Mouse (Mus musculus) CH12.LX (cell line): ENCODE data around the gene Nol4l. TPM values are rescaled to one million over a fixed set of nuclear protein-coding genes. Genes with fewer than 3 reads are reported as not detected.

Experiments
- DNase-seq: peaks from one replicate; pipeline ENCODE4 v3.0.0-alpha.2; 2013; ENCODE audit errors: extremely low read depth
- H3K27ac ChIP-seq: 2 replicates; pipeline ENCODE4 v1.5.1; 2012; ENCODE audit warnings: low read depth, mild to moderate bottlenecking, control low read depth, moderate library complexity; ENCODE audit not compliant: insufficient read depth
- H3K27me3 ChIP-seq: replicated peaks from 2 replicates; pipeline ENCODE3; 2012; ENCODE audit warnings: inconsistent platforms
- H3K36me3 ChIP-seq, 2 experiments: replicated peaks in 1 of 2; 2 replicates each; pipeline versions ENCODE3 to v1.6.1; 2012; ENCODE audit warnings: inconsistent platforms in 1 of 2, low read length in 1 of 2, mild to moderate bottlenecking in 1 of 2, mixed read lengths in 1 of 2, moderate library complexity in 1 of 2; ENCODE audit not compliant: control insufficient read depth in 1 of 2, insufficient read depth in 1 of 2
- H3K4me1 ChIP-seq, 2 experiments: 2 replicates each; pipeline ENCODE4 v1.6.1; 2012; ENCODE audit warnings: inconsistent platforms in 1 of 2, moderate library complexity in 1 of 2; ENCODE audit not compliant: insufficient read depth in 2 of 2, control insufficient read depth in 1 of 2
- H3K4me2 ChIP-seq: 2 replicates; pipeline ENCODE4 v1.6.1; 2012; ENCODE audit warnings: low read depth, mild to moderate bottlenecking, control low read depth; ENCODE audit not compliant: poor library complexity, insufficient read depth, severe bottlenecking
- H3K4me3 ChIP-seq, 3 experiments: fragments of 150-350 bp in 1 of 3; sonication (generic) in 1 of 3; replicated peaks in 1 of 3; 2 replicates each; pipeline versions ENCODE3 to v1.5.1; 2011 to 2012; ENCODE audit warnings: low read depth in 2 of 3, low read length in 2 of 3, mild to moderate bottlenecking in 2 of 3, moderate library complexity in 2 of 3, control low read depth in 1 of 3, improper control_type of control experiment in 1 of 3, inconsistent platforms in 1 of 3, mixed read lengths in 1 of 3; ENCODE audit not compliant: poor library complexity in 1 of 3
- H3K79me2 ChIP-seq: replicated peaks from 2 replicates; pipeline ENCODE4 v1.6.1; 2012; ENCODE audit warnings: mild to moderate bottlenecking, moderate library complexity; ENCODE audit not compliant: control insufficient read depth, poor library complexity, insufficient read depth, severe bottlenecking; ENCODE audit errors: extremely low read depth
- H3K9ac ChIP-seq: 2 replicates; pipeline ENCODE4 v1.6.1; 2012; ENCODE audit warnings: low read depth, mild to moderate bottlenecking, control low read depth, moderate library complexity; ENCODE audit not compliant: insufficient read depth
- H3K9me3 ChIP-seq: replicated peaks from 2 replicates; pipeline ENCODE3; 2012; ENCODE audit warnings: low read length, inconsistent platforms, mixed read lengths
- BHLHE40 ChIP-seq: IDR thresholded peaks from 2 replicates; pipeline ENCODE4 v1.6.1; 2011; ENCODE audit warnings: mild to moderate bottlenecking, low read depth, low read length, improper control_type of control experiment
- CHD1 ChIP-seq: IDR thresholded peaks from 2 replicates; pipeline ENCODE4 v1.6.1; 2012; ENCODE audit warnings: low read depth, low read length, improper control_type of control experiment, inconsistent platforms
- CHD2 ChIP-seq: IDR thresholded peaks from 2 replicates; pipeline ENCODE4 v1.6.1; 2011; ENCODE audit warnings: low read length, improper control_type of control experiment
- E2F4 ChIP-seq: IDR thresholded peaks from 2 replicates; pipeline ENCODE4 v1.6.1; 2011; ENCODE audit warnings: low read depth, low read length, improper control_type of control experiment; ENCODE audit not compliant: insufficient replicate concordance
- GABPA ChIP-seq: IDR thresholded peaks from 2 replicates; pipeline ENCODE4 v1.6.1; 2012; ENCODE audit warnings: low read depth, low read length, improper control_type of control experiment, inconsistent platforms; ENCODE audit not compliant: insufficient replicate concordance
- JUN ChIP-seq: IDR thresholded peaks from 2 replicates; pipeline ENCODE4 v1.6.1; 2011; ENCODE audit warnings: low read depth, mild to moderate bottlenecking, low read length, improper control_type of control experiment, moderate library complexity; ENCODE audit not compliant: insufficient read depth
- MAFK ChIP-seq: IDR thresholded peaks from 2 replicates; pipeline ENCODE4 v1.6.1; 2011; ENCODE audit warnings: low read length, improper control_type of control experiment; ENCODE audit not compliant: insufficient replicate concordance
- MEF2A ChIP-seq: IDR thresholded peaks from 2 replicates; pipeline ENCODE4 v1.6.1; 2014; ENCODE audit warnings: low read depth, mild to moderate bottlenecking, inconsistent platforms, low read length, improper control_type of control experiment, borderline replicate concordance
- MYC ChIP-seq: IDR thresholded peaks from 2 replicates; pipeline ENCODE4 v1.6.1; 2011; ENCODE audit warnings: low read depth, mild to moderate bottlenecking, improper control_type of control experiment, low read length
- NELFE ChIP-seq: IDR thresholded peaks from 2 replicates; pipeline ENCODE4 v1.6.1; 2011; ENCODE audit warnings: low read depth, low read length, improper control_type of control experiment
- POLR2AphosphoS2 ChIP-seq: IDR thresholded peaks from 2 replicates; pipeline ENCODE4 v1.6.1; 2011; ENCODE audit warnings: low read depth, low read length, improper control_type of control experiment
- RCOR1 ChIP-seq: conservative IDR thresholded peaks from 2 replicates; pipeline ENCODE4 v1.6.1; 2012; ENCODE audit warnings: low read depth, mild to moderate bottlenecking, inconsistent platforms, low read length, improper control_type of control experiment
- TBP ChIP-seq: conservative IDR thresholded peaks from 2 replicates; pipeline ENCODE4 v1.6.1; 2011; ENCODE audit warnings: low read depth, low read length, improper control_type of control experiment
- USF1 ChIP-seq: IDR thresholded peaks from 2 replicates; pipeline ENCODE4 v1.6.1; 2014; ENCODE audit warnings: low read depth, mild to moderate bottlenecking, inconsistent platforms, low read length, improper control_type of control experiment
- USF2 ChIP-seq: conservative IDR thresholded peaks from 2 replicates; pipeline ENCODE4 v1.6.1; 2011; ENCODE audit warnings: low read depth, low read length, improper control_type of control experiment
- ZC3H11A ChIP-seq: IDR thresholded peaks from 2 replicates; pipeline ENCODE4 v1.6.1; 2012; ENCODE audit warnings: low read depth, mild to moderate bottlenecking, inconsistent platforms, low read length, improper control_type of control experiment
- dilution Hi-C: fragments of 300-500 bp; cut with MboI; formaldehyde crosslinking; loops from 2 replicates; pipeline ENCODE4 v1.14.3; 2020; ENCODE audit warnings: low sequenced_read_pairs; ENCODE audit not compliant: extremely low pct_unique_long_range_greater_than_20kb, extremely low pct_ligation_motif_present
- in situ Hi-C: fragments of 300-500 bp; cut with MboI; formaldehyde crosslinking; loops from 3 replicates; pipeline ENCODE4 v1.14.3; 2019; ENCODE audit warnings: low sequenced_read_pairs, low pct_ligation_motif_present, low pct_unique_long_range_greater_than_20kb, mixed read lengths
- polyA plus RNA-seq: library from polyadenylated mRNA; unstranded; fragments of >175 nt; gene quantifications from 2 replicates; pipeline ENCODE4 v1.2.1, GENCODE M21; 2012; ENCODE audit warnings: low read depth; ENCODE audit not compliant: insufficient read length
- total RNA-seq, 2 experiments: library from RNA; depleted of rRNA; stranded (reverse); fragments of 300-350 nt in 1 of 2; fragments of >200 nt in 1 of 2; gene quantifications; 2 replicates each; pipeline ENCODE4 v1.2.3; 2012 to 2014

Nol4l gene
- total and polyA plus RNA-seq, 3 experiments, result 1.3 to 3.7 (median 3.5) TPM

GRCm38 (mm10) chr2:153469317-153469716 lies 60.5 kb downstream of the Nol4l start:
- Histone ChIP-seq H3K4me2 (no peak overlapping the region), H3K9me3 (no peaks in the 10 kb centered on the region), H3K9ac (no peak overlapping the region), H3K79me2 (no peaks in the 10 kb centered on the region), H3K36me3 (peaks cover 0 to 49% of the 10 kb centered on the region in 2 experiments), H3K27me3 (no peaks in the 10 kb centered on the region), H3K4me1 (peaks cover 0 to 17% of the 10 kb centered on the region in 2 experiments; a peak in 1 of 4 replicates), H3K27ac (no peak overlapping the region), H3K4me3 (no peak overlapping the region)
- dilution Hi-C loops, result no loop called here
- DNase-seq, result no peak
- TF ChIP-seq MAFK (no peak), E2F4 (no peak)
- in situ Hi-C loops, result loop anchor here (5.0 kb wide), 1 partner anchor 37 kb away; no protein-coding TSS in a partner anchor

- H3K9ac ChIP-seq, result no peak overlapping the region
- peaks cover 5% of the 10 kb centered on the region for H3K9me3 ChIP-seq
- no peak for DNase-seq
- no peak overlapping the region for H3K27ac ChIP-seq
- H3K27me3 ChIP-seq, result no peaks in the 10 kb centered on the region
- no peak overlapping the region for H3K4me3 ChIP-seq
- dilution Hi-C loops, result no loop called here
- in situ Hi-C loops, result loop anchor here (5.0 kb wide), 1 partner anchor 35 kb away; no protein-coding TSS in a partner anchor
- TF ChIP-seq BHLHE40, result no peak
- no peak for TF ChIP-seq RCOR1
- no peak for TF ChIP-seq MYC
- no peak for TF ChIP-seq CHD2
- no peak for TF ChIP-seq USF1
- TF ChIP-seq TBP, result no peak
- no peak for TF ChIP-seq JUN
- no peak for TF ChIP-seq CHD1
- no peak for TF ChIP-seq MEF2A
- no peak for TF ChIP-seq POLR2AphosphoS2
- no peak for TF ChIP-seq USF2
- no peak for TF ChIP-seq ZC3H11A
- no peak for TF ChIP-seq NELFE
- no peak for TF ChIP-seq GABPA
- peaks cover 0 to 46% of the 10 kb centered on the region in 2 experiments for H3K36me3 ChIP-seq
- no peaks in the 10 kb centered on the region for H3K79me2 ChIP-seq
- H3K4me2 ChIP-seq, result no peak overlapping the region
- peaks cover 0 to 17% of the 10 kb centered on the region in 2 experiments; a peak in 1 of 4 replicates for H3K4me1 ChIP-seq
Measured at GRCm38 (mm10) chr2:153467372-153467771, 62.4 kb downstream of the Nol4l start.
